Mouse (Mus musculus) kidney, adult 9 months (tissue): ENCODE measurements around the gene Trmt10a.

Experiments used
- DNase-seq: peaks from one replicate; pipeline ENCODE4 v3.0.0; 2022

Trmt10a gene

DNA sequence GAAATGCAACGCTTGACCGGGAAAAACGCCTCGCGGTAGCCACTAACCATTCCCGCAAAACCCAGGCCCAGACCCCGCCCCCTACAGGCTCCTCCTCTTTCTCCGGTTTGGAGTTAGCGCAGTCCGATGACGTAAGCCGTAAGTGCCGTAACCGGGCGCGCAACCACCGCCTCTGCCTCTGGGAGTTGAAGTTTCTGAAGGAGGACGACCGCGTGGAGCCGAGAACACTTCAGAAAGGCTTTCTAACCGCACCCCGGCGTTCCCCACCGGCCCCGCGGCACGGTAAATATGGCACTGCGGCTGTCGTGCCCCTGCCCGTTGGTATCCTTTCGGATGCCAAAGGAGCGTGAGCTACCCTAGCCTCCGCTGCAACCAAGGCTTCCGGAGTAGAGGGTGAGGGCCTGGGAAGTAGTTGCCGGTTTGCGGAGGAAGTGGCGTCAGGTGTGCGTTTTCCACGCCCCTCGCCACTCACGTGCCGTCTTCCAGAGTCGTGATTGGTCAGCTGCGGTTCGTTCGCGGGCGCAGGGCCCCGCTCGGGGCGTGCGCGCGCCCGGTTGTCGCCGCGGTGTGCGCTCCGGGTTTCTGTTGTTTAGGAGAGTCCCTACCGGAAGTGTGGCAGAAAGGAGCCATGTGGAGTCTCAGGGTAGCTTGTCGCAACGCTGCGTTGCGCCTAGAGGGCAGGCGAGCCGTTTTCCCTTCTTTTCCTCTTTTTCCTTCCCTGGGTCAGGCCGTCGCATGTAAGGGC is at the start of gene Trmt10a:
Gene Trmt10a, plus strand, starts transcription at position 134 of the 745 bp plus-strand sequence.
- peak; percentile 99 for DNase-seq

DNA sequence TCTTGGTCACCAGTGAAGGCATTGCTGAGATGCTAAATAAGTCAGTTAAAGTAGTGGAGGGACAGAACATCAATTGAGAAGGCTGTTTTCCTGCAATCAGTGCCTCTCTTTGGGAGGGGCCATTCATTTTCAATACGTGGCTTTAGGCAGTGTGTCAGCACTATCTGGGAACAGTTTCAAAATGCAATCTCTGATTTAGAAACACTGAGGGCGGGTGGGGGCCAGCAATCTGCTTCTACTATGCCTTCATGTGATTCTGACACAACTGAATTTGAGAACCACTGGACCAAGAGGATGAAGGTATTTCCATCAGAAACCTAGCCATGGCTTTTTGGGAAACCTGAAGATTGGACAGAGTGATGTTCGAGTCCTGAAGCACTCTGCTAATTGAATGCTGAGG is 47.9 kb upstream of the Trmt10a start:
- no peak for DNase-seq

DNA sequence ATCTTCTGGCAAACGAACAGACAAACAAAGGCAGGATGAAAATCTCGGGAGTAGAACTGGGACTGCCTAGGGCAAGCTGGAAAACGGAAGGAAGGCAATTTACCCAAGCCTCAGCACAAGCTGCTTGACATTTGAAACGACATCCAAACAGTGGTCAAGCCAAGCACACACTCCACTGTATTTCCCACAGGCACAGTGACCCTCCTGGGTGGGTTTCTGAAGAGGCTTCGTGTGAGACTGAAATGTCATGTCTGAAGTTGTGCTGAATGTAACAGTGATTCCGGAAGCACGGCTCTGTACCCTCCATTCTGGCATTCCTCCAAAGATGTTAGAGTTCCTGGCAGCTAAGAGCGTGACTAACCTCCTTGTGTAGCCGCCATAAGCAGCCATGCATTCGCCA is 47.5 kb upstream of the Trmt10a start:
- no peak for DNase-seq

DNA sequence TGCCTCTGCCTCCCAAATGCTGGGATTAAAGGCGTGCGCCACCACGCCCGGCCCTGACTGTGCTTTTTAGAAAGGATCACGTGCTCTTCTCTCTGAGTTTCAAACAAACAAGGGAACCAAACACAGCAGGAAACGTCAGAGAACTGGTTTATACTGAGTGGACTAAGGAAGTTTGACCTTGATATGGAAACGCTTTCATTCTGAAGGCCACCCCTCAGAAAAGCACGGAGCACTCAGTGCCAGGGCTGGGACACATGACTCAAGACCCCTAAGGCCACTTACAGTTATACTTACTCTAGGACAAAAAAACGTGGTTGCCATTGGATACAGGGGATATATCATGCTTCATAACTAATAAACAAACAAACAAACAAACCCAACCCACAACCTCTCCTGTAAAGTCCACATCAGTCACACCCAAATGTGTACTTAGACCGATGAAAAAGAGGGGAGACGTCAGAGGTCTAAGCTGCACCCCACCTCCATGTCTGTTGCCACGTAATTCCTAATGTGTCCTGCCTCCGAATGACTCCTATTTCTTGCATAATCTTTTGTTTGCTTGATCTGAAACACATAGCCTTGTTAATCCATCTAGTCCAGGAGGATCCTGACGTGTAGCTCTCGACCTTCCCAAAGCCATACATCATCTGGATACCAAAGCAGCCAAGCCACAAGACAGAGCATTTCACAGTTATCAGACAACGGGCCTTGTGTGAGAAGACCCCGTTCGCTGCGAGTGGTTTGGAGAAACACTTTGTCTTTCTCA is 46.8 kb upstream of the Trmt10a start:
- no peak for DNase-seq

DNA sequence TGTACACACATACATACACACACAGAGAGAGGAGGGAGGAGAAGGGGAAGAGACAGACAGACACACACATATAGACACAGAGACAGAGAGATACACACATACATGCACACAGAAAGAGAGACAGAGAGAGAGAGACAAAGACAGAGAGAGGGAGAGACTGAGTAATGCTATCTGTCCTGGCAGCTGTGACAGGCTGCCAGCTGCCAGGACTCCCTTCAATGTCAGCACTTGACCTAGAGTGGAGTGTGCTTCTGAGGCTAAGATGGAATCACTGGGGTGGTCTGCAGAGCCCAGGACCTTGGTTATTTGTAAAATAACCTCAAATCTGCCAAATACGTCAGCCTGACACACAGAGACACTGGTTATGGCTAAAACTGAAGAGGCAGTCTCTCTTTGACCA is 45.5 kb upstream of the Trmt10a start:
- DNase-seq: no peak

DNA sequence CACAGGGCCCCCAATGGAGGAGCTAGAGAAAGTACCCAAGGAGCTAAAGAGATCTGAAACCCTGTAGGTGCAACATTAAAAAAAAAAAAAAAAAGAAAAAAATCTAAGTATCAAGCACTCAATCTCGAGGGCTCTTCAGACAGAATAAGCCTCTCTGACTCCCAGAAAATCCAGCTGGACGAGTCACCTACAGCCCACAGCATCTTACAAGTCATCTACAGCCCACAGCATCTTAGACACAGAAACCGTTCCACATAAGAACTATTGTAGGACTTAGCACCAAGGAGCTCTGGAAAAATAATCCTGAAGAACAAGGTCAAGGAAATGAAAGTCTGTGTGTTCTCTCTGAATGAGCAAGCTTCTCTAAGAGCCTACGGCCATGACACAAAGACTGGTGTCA is 41.3 kb upstream of the Trmt10a start:
- DNase-seq: no peak

DNA sequence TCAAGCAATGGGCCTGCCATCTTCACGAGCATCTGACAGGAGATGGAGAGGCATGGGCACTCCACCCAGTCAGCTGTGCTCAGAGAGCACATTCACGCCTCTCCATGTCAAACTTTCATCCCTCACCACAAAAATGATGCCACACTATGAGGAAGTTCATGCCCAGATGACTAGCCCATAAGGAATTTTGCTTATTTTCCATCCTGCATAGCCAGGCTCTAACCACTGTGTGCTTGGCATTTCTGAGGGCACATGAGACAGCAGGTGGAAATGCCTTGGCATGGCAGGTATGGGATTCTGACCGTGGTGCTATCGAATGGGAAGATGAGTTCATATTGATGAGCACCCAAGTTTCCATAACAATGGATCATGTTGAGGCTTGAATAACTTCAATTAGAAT is 39.6 kb upstream of the Trmt10a start:
- DNase-seq: no peak

DNA sequence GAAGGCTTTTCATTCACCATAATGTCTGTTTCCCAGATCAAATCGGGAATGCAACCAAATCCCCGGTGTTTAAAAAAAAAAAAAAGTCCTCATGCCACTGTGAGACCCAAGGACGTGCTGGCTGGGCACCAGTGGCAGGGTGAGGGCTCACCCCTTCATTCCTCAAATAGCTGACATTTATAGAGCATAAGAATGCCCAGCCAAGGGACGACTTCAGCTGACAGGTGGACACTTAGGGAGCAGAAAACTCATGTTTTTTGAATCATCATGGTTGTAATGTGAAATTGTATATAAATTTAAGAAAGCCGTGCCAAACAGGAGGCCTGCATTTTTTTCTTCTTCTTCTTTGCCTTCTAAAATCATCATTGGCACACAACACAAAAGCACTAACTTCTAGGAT is 38.2 kb upstream of the Trmt10a start:
- DNase-seq: no peak

DNA sequence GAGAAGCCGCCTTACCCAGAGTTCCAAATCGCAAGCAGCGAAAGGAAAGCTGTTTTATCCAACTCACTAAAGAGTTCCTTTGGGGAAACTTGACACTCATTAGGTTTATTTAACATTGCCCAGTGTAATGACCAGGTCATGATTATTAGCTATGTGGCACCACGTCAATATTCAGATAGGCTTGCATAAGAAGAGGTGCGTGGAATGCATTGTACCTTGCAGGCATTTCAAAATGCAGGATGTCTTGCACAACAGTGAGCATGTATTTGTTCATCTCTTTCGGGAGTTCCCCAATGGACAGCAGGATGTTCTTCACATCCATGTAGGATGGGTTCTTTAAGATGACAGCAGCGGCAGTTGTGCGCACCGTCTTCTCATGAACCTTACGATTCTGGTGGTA is 36.4 kb upstream of the Trmt10a start:
- DNase-seq: no peak

DNA sequence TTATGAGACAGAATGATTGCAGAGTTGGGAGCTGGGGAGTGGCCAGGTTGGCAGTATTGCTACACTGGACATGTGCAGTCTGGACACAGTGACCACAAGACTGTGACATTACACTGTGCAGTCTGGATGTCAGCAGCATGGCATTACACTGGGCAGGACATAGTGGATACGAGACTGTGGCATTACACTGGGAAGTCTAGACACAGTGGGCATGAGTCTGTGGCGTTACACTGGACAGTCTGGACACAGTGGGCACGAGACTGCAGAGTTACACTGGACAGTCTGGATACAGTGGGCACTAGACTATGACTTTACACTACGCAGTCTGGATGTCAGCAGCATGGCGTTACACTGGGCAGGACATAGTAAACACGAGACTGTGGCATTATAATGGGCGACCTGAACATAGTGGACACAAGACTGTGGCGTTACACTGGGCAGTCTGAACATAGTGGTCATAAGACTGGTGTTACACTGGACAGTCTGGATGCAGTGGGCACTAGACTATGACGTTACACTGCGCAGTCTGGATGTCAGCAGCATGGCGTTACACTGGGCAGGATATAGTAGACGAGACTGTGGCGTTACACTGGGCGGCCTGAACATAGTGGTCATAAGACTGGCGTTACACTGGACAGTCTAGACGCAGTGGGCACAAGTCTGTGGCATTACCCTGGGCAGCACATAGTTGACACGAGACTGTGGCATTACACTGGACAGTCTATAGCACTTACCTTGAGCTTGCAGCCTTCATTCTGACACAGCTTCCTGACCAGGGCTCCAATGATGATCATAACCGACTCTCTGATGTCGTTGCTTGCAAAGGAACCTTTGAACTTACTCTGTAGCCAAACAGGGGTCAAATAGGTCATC is 32.1 kb upstream of the Trmt10a start:
- no peak for DNase-seq

DNA sequence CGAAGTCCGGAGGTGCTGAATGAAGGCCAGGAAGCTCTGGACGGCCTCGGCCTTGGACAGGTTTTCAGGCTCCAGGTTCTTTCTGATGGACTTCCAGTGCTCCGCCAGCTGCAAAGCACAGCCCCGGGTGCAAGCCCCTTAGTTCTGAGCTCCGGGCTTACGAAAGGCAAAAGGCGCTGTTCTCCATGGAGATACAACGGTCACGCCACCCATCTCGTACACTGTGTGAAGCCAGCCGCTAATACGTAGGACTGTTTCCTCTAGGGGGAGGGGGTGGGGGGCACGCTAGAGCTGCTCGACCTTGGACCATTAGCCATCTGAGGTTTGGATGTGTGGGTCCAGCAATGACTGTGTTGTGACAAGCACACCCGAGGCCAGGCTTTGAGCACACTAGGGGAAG is 29.1 kb upstream of the Trmt10a start:
- DNase-seq: no peak

DNA sequence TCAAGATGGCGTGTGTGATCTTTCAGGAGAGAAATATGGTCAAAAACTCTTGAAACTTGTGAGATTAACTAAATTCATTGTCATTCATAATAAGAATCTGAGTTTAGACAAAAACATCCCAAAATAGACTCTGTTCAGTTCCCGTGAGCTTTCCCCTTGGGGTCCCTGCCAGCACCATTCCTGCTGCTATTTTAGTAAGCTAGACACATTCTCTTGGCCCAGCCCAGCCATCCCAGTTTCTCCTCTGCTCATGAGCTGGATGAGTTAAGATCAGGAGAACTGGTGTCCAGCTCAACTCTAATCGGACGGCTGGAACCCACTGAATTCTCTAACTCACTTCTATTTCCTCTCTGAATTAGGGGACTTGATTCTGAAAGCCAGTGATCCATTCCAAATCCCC is 26.4 kb upstream of the Trmt10a start:
- no peak for DNase-seq

DNA sequence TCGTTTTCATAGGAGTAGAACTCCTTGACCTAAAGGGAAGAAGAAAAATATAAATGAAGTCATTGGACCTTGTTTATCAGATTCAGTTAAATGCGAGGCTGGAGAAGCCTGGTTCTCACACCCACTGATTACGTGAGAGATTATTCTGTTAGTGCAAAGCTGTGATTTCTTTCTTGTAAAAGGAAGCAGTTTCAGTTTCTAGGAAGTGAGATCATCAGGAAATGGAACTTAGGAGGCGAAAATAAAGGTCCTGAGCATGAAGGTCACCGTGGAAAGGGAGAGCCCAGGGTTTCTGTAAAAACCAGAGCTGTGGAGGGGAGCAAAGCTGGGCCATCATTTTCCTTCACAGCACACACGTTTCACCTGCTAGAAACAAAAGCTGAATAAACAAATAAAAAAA is 24.9 kb upstream of the Trmt10a start:
- no peak for DNase-seq

DNA sequence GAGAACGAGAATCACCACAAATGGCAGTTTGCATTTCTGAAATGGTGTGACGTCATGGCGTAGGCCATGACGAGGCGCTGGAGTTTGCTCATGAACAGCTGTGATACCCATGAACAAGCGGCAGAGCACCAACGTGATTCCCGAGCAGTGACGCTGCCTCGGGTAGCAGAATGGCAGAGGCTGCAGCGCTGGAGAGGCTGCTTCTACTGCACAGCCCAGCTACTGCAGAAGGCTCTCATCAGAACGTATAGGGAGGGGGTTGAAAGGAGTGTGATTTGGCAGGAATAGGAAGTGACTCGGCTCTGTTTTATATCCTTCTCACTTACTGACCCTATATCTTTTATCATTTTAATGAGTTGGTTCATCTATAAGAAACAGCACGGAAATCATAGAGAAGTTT is 24.4 kb upstream of the Trmt10a start:
- no peak for DNase-seq

DNA sequence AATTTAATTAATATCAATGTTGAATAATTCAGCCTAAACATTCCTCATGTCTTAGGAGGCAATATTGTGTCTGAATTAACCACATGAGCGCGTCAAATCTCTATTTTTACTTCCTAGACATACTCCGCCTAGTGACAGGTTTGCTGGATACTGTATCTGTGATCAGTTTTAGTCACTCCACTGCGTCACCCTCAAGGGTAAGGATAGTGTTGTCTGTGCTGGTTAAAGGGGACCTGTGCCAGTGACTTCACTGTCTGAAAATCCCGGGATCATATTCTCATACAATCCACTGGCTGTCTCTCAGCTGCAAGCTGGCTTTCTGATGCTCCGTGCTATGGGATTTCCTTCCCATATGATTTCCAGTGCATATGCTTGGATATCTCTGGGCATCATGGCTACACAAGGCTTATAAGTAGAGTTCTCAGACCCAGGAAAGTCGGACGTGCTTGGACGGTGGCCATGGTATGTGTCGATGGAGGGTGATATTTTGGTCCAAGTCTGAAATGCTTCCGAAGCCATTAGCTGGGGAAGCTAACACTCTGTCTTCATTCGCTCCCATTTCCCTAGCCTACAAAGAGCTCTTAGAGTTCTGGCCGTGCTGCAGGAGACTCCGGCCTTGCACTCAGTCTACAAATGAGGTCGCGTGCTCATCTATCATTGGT is 23.7 kb upstream of the Trmt10a start:
- DNase-seq: no peak

DNA sequence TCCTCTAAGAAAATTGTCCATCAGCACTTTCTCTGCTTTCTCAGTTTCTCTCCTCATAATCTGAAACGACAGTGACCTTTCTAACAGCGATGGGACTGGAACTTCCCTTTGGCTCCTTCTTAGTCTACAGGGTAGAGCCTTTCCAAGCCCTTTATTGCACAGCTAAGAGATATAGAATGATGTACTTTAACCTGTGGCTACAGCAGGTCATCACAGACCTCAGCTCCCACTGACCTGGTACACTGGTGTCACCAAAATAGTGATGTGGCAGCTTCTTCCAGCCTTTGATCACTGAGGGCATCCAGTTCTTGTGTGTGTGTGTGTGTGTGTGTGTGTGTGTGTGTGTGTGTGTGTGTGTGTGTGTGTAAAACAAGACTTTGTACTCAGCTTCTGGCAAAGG is 21.8 kb upstream of the Trmt10a start:
- no peak for DNase-seq

DNA sequence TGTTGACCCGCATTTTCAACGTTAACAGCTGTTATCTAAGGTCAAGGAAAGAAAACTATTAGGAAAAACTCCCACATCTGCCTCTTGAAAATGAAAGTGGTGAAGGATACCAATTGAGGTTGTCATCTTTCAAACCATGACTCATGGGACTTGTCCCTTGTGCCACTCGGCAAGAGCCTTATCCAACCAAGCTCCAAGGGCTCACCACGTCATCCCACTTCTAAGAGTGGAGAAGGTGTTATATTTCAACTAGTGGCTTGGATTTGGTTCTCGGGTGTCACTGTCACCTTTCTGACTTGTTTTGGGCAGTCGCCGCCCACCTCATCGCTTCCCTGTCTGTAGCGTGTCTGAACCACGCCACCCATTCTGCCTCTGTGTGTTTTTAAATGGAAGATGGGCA is 19.4 kb upstream of the Trmt10a start:
- no peak for DNase-seq

DNA sequence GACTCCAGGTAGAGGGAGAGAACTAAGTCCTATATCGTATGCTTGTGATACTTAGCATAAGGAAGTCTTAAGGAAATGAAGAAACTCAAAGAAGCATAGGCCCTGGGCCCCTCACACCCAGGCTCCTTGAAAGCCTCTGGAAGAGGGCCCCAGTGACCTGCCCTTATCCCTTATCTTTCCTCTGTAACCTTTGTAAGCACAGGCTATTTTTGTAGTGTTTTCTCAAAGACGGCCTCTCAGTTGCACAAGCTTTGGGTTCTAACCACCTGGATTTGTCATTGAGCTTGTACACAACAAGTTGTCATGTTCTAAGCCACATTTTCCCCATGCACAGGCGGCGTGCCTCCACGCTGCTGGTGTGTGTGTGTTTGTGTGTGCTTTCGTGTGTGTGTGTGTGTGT is 14.1 kb upstream of the Trmt10a start:
- DNase-seq: no peak

DNA sequence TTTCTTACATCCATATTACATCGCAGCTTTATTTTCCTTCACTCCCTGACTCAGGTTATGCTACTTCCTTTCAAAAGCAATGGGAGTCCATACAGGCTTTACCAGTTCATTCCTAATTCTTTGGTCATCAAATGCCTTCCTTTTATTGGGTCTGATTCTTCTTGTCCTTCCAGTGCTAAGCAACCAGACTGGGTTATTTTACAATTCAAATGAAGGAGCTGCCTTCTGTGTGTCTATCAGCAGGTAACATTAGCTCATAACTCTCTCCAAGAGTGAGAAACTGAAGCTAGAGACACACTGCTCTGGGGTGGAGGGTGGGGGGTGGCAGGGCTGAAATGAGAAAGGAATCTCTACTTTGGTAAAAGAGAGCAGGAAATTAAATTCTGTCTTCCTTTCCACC is 12.6 kb upstream of the Trmt10a start:
- DNase-seq: no peak

DNA sequence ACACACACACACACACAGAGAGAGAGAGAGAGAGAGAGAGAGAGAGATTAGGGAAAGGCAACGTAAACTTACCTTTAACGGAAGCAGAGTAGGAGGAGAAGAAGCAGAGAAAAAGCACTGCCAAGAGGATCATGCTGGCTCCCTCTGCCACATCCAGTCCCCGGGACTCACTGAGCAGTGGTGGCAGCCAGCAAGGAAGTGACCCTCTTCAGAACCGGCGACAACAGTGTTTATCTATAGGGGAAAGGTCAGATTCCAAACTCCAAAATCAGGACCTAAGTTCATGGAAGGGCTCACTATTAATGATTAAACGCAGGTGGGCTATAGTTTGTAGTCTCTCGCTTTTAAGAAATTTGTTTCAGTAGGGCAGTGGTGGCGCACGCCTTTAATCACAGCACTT is 12.1 kb upstream of the Trmt10a start:
- peak; percentile 45 for DNase-seq

DNA sequence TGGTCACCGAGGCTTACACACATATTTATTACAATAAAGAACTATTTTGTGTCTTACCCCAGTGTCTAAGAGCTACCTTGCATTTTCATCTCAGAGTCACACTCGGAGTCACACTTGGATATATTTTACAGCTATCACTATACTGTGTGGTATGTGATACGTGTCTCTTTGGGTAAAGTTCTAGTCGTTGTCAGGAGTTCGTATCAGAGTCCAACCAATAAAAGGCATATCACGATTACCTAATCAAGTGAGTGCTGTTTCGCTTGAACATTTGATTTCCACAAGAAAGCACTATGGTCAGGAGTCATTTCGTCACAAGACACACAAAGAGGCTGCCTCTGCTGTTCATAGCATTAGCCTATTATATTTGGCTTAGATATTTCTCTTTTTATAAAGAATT is 9.8 kb upstream of the Trmt10a start:
- no peak for DNase-seq

DNA sequence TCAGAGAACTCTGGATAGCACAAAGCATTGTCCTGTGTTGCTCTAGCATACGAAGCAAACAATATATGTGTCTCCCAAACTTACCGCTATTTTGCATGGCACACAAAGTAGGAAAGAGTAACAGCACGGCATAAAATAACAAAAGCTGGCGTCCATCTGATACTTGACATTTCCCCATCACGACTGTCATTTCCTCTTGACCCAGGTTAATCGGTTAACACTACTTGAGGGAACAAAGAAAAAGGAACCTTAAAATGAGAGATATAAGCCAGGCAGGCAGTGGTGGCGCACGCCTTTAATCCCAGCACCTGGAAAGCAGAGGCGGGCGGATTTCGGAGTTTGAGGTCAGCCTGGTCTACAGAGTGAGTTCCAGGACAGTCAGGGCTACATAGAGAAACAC is 9.3 kb upstream of the Trmt10a start:
- DNase-seq: no peak

DNA sequence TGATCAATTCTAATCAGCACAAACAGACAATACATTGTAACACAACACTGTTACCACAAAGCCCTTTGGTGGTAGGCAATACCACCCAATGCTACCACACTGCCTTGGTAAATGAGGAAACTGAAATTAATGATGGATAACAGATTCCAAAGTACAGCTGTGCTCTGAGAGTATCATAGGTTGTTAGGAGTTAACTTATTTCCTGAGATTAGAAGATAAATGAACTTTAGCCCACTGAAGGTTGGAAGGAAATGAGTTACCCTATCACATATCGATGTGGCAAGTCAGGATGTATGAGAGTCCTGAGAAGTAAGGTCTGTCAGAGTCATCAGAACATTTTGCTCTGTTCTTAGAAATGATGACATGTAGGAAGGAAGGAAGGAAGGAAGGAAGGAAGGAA is 8.7 kb upstream of the Trmt10a start:
- peak; percentile 35 for DNase-seq
